ENCODE assay signal across 8 mouse cellular contexts in genomic region chr11:95842074-95842681, GRCm38 (mm10). TPM values are rescaled to one million over a fixed set of nuclear protein-coding genes. Genes with fewer than 3 reads are reported as not detected.
DNase-seq lines count a peak whose midpoint lies in the region; ATAC-seq lines count a peak whose summit lies in the region.

TSS of gene Abi3 (minus strand) at chr11:95842476.

- WGBS in heart, embryonic 15.5 days = 15% methylated on average over 11 of the region's 11 CpGs

- no peak for DNase-seq in frontal cortex, adult 2 months (ENCODE audit: extremely low spot score in 1 of 2, low spot score in 1 of 2)
- DNase-seq in frontal cortex, postnatal 10 days (ENCODE audit: low spot score in 2 of 2) = no peak
- DNase-seq in adrenal gland, postnatal 36 days = peak in 1 of 2 experiments; percentile 65
- DNase-seq in kidney, postnatal 4 days = peak; percentile 38 to 58
- peak; percentile 84 to 91 for DNase-seq in thymus, postnatal 36 days
- DNase-seq in cerebellum, postnatal 14 days = no peak

- H3K4me2 ChIP-seq in heart, embryonic 15.5 days = peak within 1 kb of the TSS; percentile 47

- peak; percentile 84 for ATAC-seq in heart, embryonic 15.5 days (replicated peaks; ENCODE audit: insufficient number of reproducible peaks, insufficient read depth, low FRiP score, low read depth)
- ATAC-seq in megakaryocyte progenitor cell, adult 5-6 weeks (replicated peaks; ENCODE audit: poor library complexity) = peak; percentile 80

- 0 out of 2 replicates have a peak, but pooled peaks cover 7% of the 10 kb centered on the region for H3K27me3 ChIP-seq in heart, embryonic 15.5 days

- peak within 1 kb of the TSS; percentile 46 for H3K4me3 ChIP-seq in heart, embryonic 15.5 days

- H3K27ac ChIP-seq in heart, embryonic 15.5 days = peak within 1 kb of the TSS; percentile 80

- peaks cover 10% of the 10 kb centered on the region for H3K4me1 ChIP-seq in heart, embryonic 15.5 days (replicated peaks)

- no peaks in the 10 kb centered on the region for H3K9me3 ChIP-seq in heart, embryonic 15.5 days (replicated peaks)

- peak within 1 kb of the TSS; percentile 47 for H3K9ac ChIP-seq in heart, embryonic 15.5 days

- H3K36me3 ChIP-seq in heart, embryonic 15.5 days = no peaks in the 10 kb centered on the region

RNA-seq across cellular contexts. Expression of gene Abi3, which starts in this region (rescaled TPM):
- 9.6 and 11.2 TPM in 2 replicates for polyA plus RNA-seq in frontal cortex, adult 2 months (2012; rRNA removed)
- total RNA-seq in adrenal gland, postnatal 36 days (2021) = 10 to 100 TPM; 11.3 to 19.3 TPM
- polyA plus RNA-seq in heart, embryonic 15.5 days (2015; fragmentation: Nextera tagmentation; extraction: Ambion mirVana) = 13.0 and 22.0 TPM in 2 replicates
- 1.5 and 5.0 TPM in 2 replicates for total RNA-seq in megakaryocyte progenitor cell, adult 5-6 weeks (2015)
- 1.8 and 3.0 TPM in 2 replicates for total RNA-seq in megakaryocyte progenitor cell, adult 5-6 weeks (2017)

Comparison
In these comparisons a context has a peak if more than half of its experiments do, and no peak if none do; other contexts are left out.
1. DNase-seq: peak in kidney, postnatal 4 days (2 of 2) and thymus, postnatal 36 days (2 of 2); none in frontal cortex, adult 2 months (0 of 2), frontal cortex, postnatal 10 days (0 of 2) and cerebellum, postnatal 14 days (0 of 2).